Mouse (Mus musculus): ENCODE measurements at regions not wholly inside any gene's neighbourhood (a gene's known extent, or its start where the extent isn't known, plus 50 kb on each side); places are given as distances from the start of the nearest gene placed in this dataset.

GRCm38 (mm10) chr16:39650616-39651015 lies 333.5 kb upstream of the Lsamp start:
- no peaks in the 10 kb centered on the region for H3K36me3 ChIP-seq (ENCODE audit: control insufficient read depth, insufficient read depth, low read length)
- no peak overlapping the region for H3K9ac ChIP-seq (ENCODE audit: low read depth, low read length)
- no peak overlapping the region for H3K27ac ChIP-seq (ENCODE audit: low read depth, low read length)
- ATAC-seq, result no peak
- 87% methylated on average over 5 of the region's 5 CpGs for WGBS
- no peaks in the 10 kb centered on the region for H3K9me3 ChIP-seq (ENCODE audit: control insufficient read depth, low read length)
- no peak overlapping the region for H3K4me3 ChIP-seq (ENCODE audit: low read length)
- no peak overlapping the region for H3K4me2 ChIP-seq (ENCODE audit: low read length)
- H3K27me3 ChIP-seq (replicated peaks; ENCODE audit: control insufficient read depth, insufficient read depth, low read length), result no peaks in the 10 kb centered on the region
- no peaks in the 10 kb centered on the region for H3K4me1 ChIP-seq (ENCODE audit: control insufficient read depth, insufficient read depth, low read depth, low read length)

- H3K27me3 ChIP-seq (replicated peaks; ENCODE audit: control insufficient read depth, insufficient read depth, low read length), result no peaks in the 10 kb centered on the region
- H3K4me3 ChIP-seq (ENCODE audit: low read length), result no peak overlapping the region
- no peaks in the 10 kb centered on the region for H3K36me3 ChIP-seq (ENCODE audit: control insufficient read depth, insufficient read depth, low read length)
- H3K4me1 ChIP-seq (ENCODE audit: control insufficient read depth, insufficient read depth, low read depth, low read length), result no peaks in the 10 kb centered on the region
- H3K9me3 ChIP-seq (ENCODE audit: control insufficient read depth, low read length), result no peaks in the 10 kb centered on the region
- no peak overlapping the region for H3K9ac ChIP-seq (ENCODE audit: low read depth, low read length)
- no peak overlapping the region for H3K4me2 ChIP-seq (ENCODE audit: low read length)
- no peak overlapping the region for H3K27ac ChIP-seq (ENCODE audit: low read depth, low read length)
- WGBS, result 67% methylated on average over 1 of the region's 1 CpGs
- ATAC-seq, result no peak
Measured at GRCm38 (mm10) chr16:39667905-39668304, 316.3 kb upstream of the Lsamp start.

GRCm38 (mm10) chr16:39672096-39672985 lies 311.8 kb upstream of the Lsamp start:
- Histone ChIP-seq H3K36me3 (ENCODE audit: control insufficient read depth, insufficient read depth, low read length) (no peaks in the 10 kb centered on the region), H3K4me2 (ENCODE audit: low read length) (no peak overlapping the region), H3K27ac (ENCODE audit: low read depth, low read length) (no peak overlapping the region), H3K27me3 (replicated peaks; ENCODE audit: control insufficient read depth, insufficient read depth, low read length) (no peaks in the 10 kb centered on the region), H3K9me3 (ENCODE audit: control insufficient read depth, low read length) (no peaks in the 10 kb centered on the region), H3K4me3 (ENCODE audit: low read length) (no peak overlapping the region), H3K4me1 (ENCODE audit: control insufficient read depth, insufficient read depth, low read depth, low read length) (no peaks in the 10 kb centered on the region), H3K9ac (ENCODE audit: low read depth, low read length) (no peak overlapping the region)
- ATAC-seq, result no peak
- 57% methylated on average over 5 of the region's 5 CpGs for WGBS

GRCm38 (mm10) chr16:39675775-39676174 lies 308.4 kb upstream of the Lsamp start:
- H3K9ac ChIP-seq (ENCODE audit: low read depth, low read length), result no peak overlapping the region
- H3K36me3 ChIP-seq (ENCODE audit: control insufficient read depth, insufficient read depth, low read length), result no peaks in the 10 kb centered on the region
- no peaks in the 10 kb centered on the region for H3K4me1 ChIP-seq (ENCODE audit: control insufficient read depth, insufficient read depth, low read depth, low read length)
- H3K4me3 ChIP-seq (ENCODE audit: low read length), result no peak overlapping the region
- H3K27me3 ChIP-seq (replicated peaks; ENCODE audit: control insufficient read depth, insufficient read depth, low read length), result no peaks in the 10 kb centered on the region
- H3K9me3 ChIP-seq (ENCODE audit: control insufficient read depth, low read length), result no peaks in the 10 kb centered on the region
- H3K27ac ChIP-seq (ENCODE audit: low read depth, low read length), result no peak overlapping the region
- ATAC-seq, result no peak
- no peak overlapping the region for H3K4me2 ChIP-seq (ENCODE audit: low read length)
- WGBS, result 78% methylated on average over 3 of the region's 3 CpGs

GRCm38 (mm10) chr16:39678285-39678684 lies 305.9 kb upstream of the Lsamp start:
- Histone ChIP-seq H3K4me2 (ENCODE audit: low read length) (no peak overlapping the region), H3K4me1 (ENCODE audit: control insufficient read depth, insufficient read depth, low read depth, low read length) (no peaks in the 10 kb centered on the region), H3K36me3 (ENCODE audit: control insufficient read depth, insufficient read depth, low read length) (no peaks in the 10 kb centered on the region), H3K4me3 (ENCODE audit: low read length) (no peak overlapping the region), H3K9ac (ENCODE audit: low read depth, low read length) (no peak overlapping the region), H3K27ac (ENCODE audit: low read depth, low read length) (no peak overlapping the region), H3K27me3 (replicated peaks; ENCODE audit: control insufficient read depth, insufficient read depth, low read length) (no peaks in the 10 kb centered on the region), H3K9me3 (ENCODE audit: control insufficient read depth, low read length) (no peaks in the 10 kb centered on the region)
- WGBS, result 89% methylated on average over 4 of the region's 4 CpGs
- ATAC-seq, result no peak

- Histone ChIP-seq H3K27ac (ENCODE audit: low read depth, low read length) (no peak overlapping the region), H3K36me3 (ENCODE audit: control insufficient read depth, insufficient read depth, low read length) (no peaks in the 10 kb centered on the region), H3K4me2 (ENCODE audit: low read length) (no peak overlapping the region), H3K4me3 (ENCODE audit: low read length) (no peak overlapping the region), H3K27me3 (replicated peaks; ENCODE audit: control insufficient read depth, insufficient read depth, low read length) (no peaks in the 10 kb centered on the region), H3K9ac (ENCODE audit: low read depth, low read length) (no peak overlapping the region), H3K4me1 (ENCODE audit: control insufficient read depth, insufficient read depth, low read depth, low read length) (no peaks in the 10 kb centered on the region), H3K9me3 (ENCODE audit: control insufficient read depth, low read length) (no peaks in the 10 kb centered on the region)
- 61% methylated on average over 2 of the region's 2 CpGs for WGBS
- ATAC-seq, result no peak
Measured at GRCm38 (mm10) chr16:39693061-39693460, 291.1 kb upstream of the Lsamp start.

GRCm38 (mm10) chr16:39695855-39696254 lies 288.3 kb upstream of the Lsamp start:
- no peak overlapping the region for H3K9ac ChIP-seq (ENCODE audit: low read depth, low read length)
- H3K27me3 ChIP-seq (replicated peaks; ENCODE audit: control insufficient read depth, insufficient read depth, low read length), result no peaks in the 10 kb centered on the region
- H3K36me3 ChIP-seq (ENCODE audit: control insufficient read depth, insufficient read depth, low read length), result no peaks in the 10 kb centered on the region
- H3K4me3 ChIP-seq (ENCODE audit: low read length), result no peak overlapping the region
- H3K9me3 ChIP-seq (ENCODE audit: control insufficient read depth, low read length), result no peaks in the 10 kb centered on the region
- no peak overlapping the region for H3K4me2 ChIP-seq (ENCODE audit: low read length)
- 94% methylated on average over 1 of the region's 1 CpGs for WGBS
- no peak for ATAC-seq
- no peaks in the 10 kb centered on the region for H3K4me1 ChIP-seq (ENCODE audit: control insufficient read depth, insufficient read depth, low read depth, low read length)
- H3K27ac ChIP-seq (ENCODE audit: low read depth, low read length), result no peak overlapping the region

- H3K36me3 ChIP-seq (ENCODE audit: control insufficient read depth, insufficient read depth, low read length), result no peaks in the 10 kb centered on the region
- no peak overlapping the region for H3K27ac ChIP-seq (ENCODE audit: low read depth, low read length)
- H3K4me1 ChIP-seq (ENCODE audit: control insufficient read depth, insufficient read depth, low read depth, low read length), result no peaks in the 10 kb centered on the region
- no peak overlapping the region for H3K9ac ChIP-seq (ENCODE audit: low read depth, low read length)
- H3K27me3 ChIP-seq (replicated peaks; ENCODE audit: control insufficient read depth, insufficient read depth, low read length), result no peaks in the 10 kb centered on the region
- H3K4me2 ChIP-seq (ENCODE audit: low read length), result no peak overlapping the region
- WGBS, result 92% methylated on average over 1 of the region's 1 CpGs
- no peak overlapping the region for H3K4me3 ChIP-seq (ENCODE audit: low read length)
- ATAC-seq, result no peak
- no peaks in the 10 kb centered on the region for H3K9me3 ChIP-seq (ENCODE audit: control insufficient read depth, low read length)
Measured at GRCm38 (mm10) chr16:39699201-39699600, 285.0 kb upstream of the Lsamp start.

- ATAC-seq, result no peak
Measured at GRCm38 (mm10) chr16:39706131-39706530, 278.0 kb upstream of the Lsamp start.

More at GRCm38 (mm10) chr16:39706131-39706530, 278.0 kb upstream of the Lsamp start:
- H3K36me3 ChIP-seq (ENCODE audit: control insufficient read depth, insufficient read depth, low read length), result no peaks in the 10 kb centered on the region
- H3K27ac ChIP-seq (ENCODE audit: low read depth, low read length), result no peak overlapping the region
- no peak overlapping the region for H3K4me3 ChIP-seq (ENCODE audit: low read length)
- H3K27me3 ChIP-seq (replicated peaks; ENCODE audit: control insufficient read depth, insufficient read depth, low read length), result no peaks in the 10 kb centered on the region
- no peaks in the 10 kb centered on the region for H3K4me1 ChIP-seq (ENCODE audit: control insufficient read depth, insufficient read depth, low read depth, low read length)
- 82% methylated on average over 3 of the region's 3 CpGs for WGBS
- no peaks in the 10 kb centered on the region for H3K9me3 ChIP-seq (ENCODE audit: control insufficient read depth, low read length)
- H3K9ac ChIP-seq (ENCODE audit: low read depth, low read length), result no peak overlapping the region
- H3K4me2 ChIP-seq (ENCODE audit: low read length), result no peak overlapping the region
